Mouse (Mus musculus): ENCODE data around the gene Plbd1.

DNA sequence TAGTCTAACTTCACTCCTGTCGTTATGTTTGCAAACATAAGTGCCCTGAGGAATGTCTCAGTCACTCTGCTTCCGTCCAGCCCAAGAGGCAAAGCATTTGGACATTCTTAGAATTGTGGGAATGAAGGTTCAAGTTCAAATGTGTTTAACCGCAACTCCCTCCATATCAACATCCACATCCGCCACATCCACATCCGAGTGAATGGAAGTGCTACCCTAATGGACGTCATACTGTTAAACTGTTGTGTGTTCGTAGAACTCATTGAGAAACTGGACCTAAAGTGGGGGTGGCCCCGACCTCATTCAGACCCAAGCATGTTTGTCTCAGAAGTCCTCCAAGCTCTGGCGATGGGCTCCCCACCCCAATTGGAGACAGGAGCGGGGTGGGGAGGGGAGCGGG lies 5.9 kb downstream of the Plbd1 start:
- TF ChIP-seq POLR2A (IDR thresholded peaks at IDR 0.05; ENCODE audit: insufficient read depth, low read depth, low read length) (no peak), CTCF (IDR thresholded peaks at IDR 0.05) (no peak)
